Mouse (Mus musculus) embryonic facial prominence, embryonic 13.5 days (tissue): ENCODE measurements around the gene Larp7. TPM values are rescaled to one million over a fixed set of nuclear protein-coding genes. Genes with fewer than 3 reads are reported as not detected.

ENCODE experiments used
- ATAC-seq: fragments of 200-750 bp; cut with Nextera tagmentation; 2 replicates; pipeline ENCODE4 v1.8.0; 2017; ENCODE audit warnings: low read depth; ENCODE audit not compliant: insufficient number of reproducible peaks, insufficient read depth, low FRiP score, low TSS enrichment
- H3K27ac ChIP-seq: fragments of 300-500 bp; sonication (generic); 2 replicates; pipeline ENCODE4 v1.5.1; 2015; ENCODE audit warnings: moderate library complexity, mild to moderate bottlenecking, inconsistent platforms
- H3K27me3 ChIP-seq: fragments of 300-500 bp; sonication (generic); 2 replicates; pipeline ENCODE4 v1.6.1; 2015; ENCODE audit warnings: mild to moderate bottlenecking, inconsistent platforms
- H3K36me3 ChIP-seq: fragments of 300-500 bp; sonication (generic); 2 replicates; pipeline ENCODE4 v1.6.1; 2015; ENCODE audit warnings: mild to moderate bottlenecking, inconsistent platforms
- H3K4me1 ChIP-seq: fragments of 300-500 bp; sonication (generic); 2 replicates; pipeline ENCODE4 v1.6.1; 2015; ENCODE audit warnings: inconsistent platforms
- H3K4me2 ChIP-seq: fragments of 300-500 bp; sonication (generic); 2 replicates; pipeline ENCODE4 v1.6.1; 2015; ENCODE audit warnings: moderate library complexity, mild to moderate bottlenecking, inconsistent platforms
- H3K4me3 ChIP-seq: fragments of 300-500 bp; sonication (generic); 2 replicates; pipeline ENCODE4 v1.5.1; 2015; ENCODE audit warnings: mild to moderate bottlenecking, inconsistent platforms
- H3K9ac ChIP-seq: fragments of 300-500 bp; sonication (generic); 2 replicates; pipeline ENCODE4 v1.6.1; 2015; ENCODE audit warnings: mild to moderate bottlenecking, inconsistent platforms
- H3K9me3 ChIP-seq: fragments of 300-500 bp; sonication (generic); 2 replicates; pipeline ENCODE4 v1.6.1; 2016; ENCODE audit warnings: inconsistent platforms
- WGBS: fragments of 180-500 bp; shearing (Covaris S2); methylation state at CpG from one replicate; pipeline ENCODE4 v1.1.7; 2015; ENCODE audit warnings: mixed read lengths; 5-methylcytosine and 5-hydroxymethylcytosine counted together
- polyA plus RNA-seq: library from polyadenylated mRNA; unstranded; fragments of >200 nt; fragmentation: Nextera tagmentation; extraction: Ambion mirVana; gene quantifications from 2 replicates; pipeline ENCODE4 v1.2.1, GENCODE M21; 2015

Larp7 gene
- polyA plus RNA-seq: 60.0 and 69.1 TPM in 2 replicates

DNA sequence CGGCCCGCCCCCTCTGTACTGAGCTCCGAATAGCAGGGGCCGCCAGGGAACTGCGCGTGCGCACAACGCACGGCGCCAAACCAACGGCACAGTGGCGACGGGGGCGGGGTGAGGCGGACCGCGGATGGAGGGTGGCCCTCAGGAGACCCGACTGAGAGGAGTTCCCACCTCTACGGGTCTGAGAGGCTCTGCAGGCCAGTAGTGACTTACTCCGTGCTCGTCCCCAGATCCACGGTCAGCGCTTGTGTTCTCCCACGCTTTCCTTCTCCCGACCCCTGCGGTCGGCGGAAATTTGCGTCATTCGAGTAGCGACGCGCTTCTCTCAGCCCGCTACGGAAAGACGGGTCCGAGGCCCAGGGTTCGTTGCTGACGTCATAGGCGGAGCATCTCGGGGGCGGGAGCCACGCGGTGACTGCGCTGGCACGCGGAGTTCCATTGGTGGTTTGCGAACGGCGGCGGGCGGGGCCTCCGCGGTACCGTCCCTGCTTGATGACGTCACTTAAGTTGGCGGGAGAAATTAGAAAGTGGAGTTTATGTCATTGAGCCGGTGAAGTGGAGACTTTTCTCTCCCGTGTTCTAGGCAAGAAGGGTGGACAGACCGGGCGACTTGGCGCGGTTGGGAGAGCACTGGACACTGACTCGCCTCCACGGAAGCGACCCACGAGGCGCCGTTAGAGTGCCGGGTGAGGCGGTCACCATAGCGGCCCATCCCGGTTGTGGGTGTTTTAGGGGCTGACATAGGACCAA lies at the start of gene Larp7, which contains the start of gene Zgrf1:
Gene Larp7, minus strand, starts transcription at position 377 of the 747 bp plus-strand sequence.
Gene Zgrf1, plus strand, starts transcription at position 517 of the 747 bp plus-strand sequence.
- peak; percentile 99 for ATAC-seq
- H3K9ac ChIP-seq: peak within 1 kb of the TSS; percentile 82
- H3K27ac ChIP-seq: peak within 1 kb of the TSS; percentile 94
- H3K9me3 ChIP-seq: no peaks in the 10 kb centered on the region
- H3K4me3 ChIP-seq: peak within 1 kb of the TSS; percentile 85
- H3K4me2 ChIP-seq: peak within 1 kb of the TSS; percentile 70
- under 1% methylated on average over 73 of the region's 73 CpGs for WGBS
- H3K27me3 ChIP-seq: no peaks in the 10 kb centered on the region
- H3K36me3 ChIP-seq: peaks cover 19% of the 10 kb centered on the region
- H3K4me1 ChIP-seq: peaks cover 11% of the 10 kb centered on the region

DNA sequence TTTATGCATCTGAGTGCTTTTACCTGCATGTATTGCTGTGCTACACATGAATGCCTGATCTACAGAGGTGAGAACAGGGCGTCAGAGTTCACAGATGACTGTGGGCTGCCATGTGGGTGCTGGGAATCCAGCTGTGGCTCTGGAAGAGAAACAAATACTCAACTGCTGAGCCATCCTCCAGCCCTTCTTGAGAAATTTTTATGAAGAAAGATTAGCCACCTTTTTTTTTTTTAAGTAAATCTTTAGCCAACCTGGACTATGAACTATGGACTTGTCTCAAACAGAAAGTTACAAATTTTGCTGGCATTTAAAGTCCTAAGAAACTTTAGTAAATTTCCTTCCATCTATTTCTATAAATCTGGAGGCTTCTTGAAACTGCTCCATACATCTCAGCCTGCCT lies 44.0 kb upstream of the Larp7 start:
- no peak overlapping the region for H3K27ac ChIP-seq
- no peaks in the 10 kb centered on the region for H3K9me3 ChIP-seq
- H3K9ac ChIP-seq: no peak overlapping the region
- ATAC-seq: no peak
- H3K27me3 ChIP-seq: no peaks in the 10 kb centered on the region
- peaks cover 33% of the 10 kb centered on the region for H3K36me3 ChIP-seq
- 85% methylated on average over 1 of the region's 1 CpGs for WGBS
- no peaks in the 10 kb centered on the region for H3K4me1 ChIP-seq
- H3K4me3 ChIP-seq: no peak overlapping the region
- H3K4me2 ChIP-seq: no peak overlapping the region

DNA sequence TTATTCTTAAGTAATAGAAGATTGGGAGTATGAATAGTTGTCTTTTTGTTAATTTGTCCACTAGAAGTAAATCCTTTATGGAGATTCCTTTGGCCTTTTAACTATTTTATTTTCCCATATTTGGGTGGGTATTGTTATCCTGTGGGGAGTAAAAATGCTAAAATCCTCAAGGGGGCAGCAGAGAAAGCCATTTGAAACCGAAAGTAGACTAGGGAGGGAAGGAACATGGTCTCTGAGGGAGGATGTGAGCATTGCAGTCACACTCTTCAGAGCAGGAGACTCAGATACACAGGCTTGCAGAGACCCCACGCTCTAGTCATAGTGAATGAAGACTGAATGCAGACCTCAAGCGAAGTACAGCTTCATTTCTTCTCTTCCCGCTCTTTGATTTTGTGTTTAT lies 19.4 kb upstream of the Larp7 start:
- WGBS: 62% methylated on average over 4 of the region's 4 CpGs

DNA sequence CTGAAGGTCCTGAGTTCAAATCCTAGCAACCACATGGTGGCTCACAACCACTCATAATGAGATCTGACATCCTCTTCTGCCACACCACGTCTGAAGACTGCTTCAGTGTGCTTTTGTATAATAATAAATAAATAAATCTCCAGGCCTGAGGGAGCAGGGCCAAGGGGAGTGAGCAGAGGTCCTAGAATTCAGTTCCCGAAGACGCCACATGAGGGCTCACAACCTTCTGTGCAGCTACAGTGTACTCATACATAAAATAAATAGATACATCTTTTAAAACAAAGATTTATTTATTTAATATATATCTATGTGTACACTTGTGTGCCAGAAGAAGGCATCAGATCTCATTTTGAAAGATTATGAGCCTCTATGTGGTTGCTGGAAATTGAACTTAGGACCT lies 12.0 kb upstream of the Larp7 start:
- Histone ChIP-seq H3K27ac (no peak overlapping the region), H3K4me1 (no peaks in the 10 kb centered on the region), H3K4me2 (no peak overlapping the region), H3K9ac (no peak overlapping the region), H3K36me3 (peaks cover 48% of the 10 kb centered on the region), H3K9me3 (no peaks in the 10 kb centered on the region), H3K4me3 (no peak overlapping the region), H3K27me3 (no peaks in the 10 kb centered on the region)
- no peak for ATAC-seq
- WGBS: 80% methylated on average over 3 of the region's 3 CpGs

More for the DNA sequence above, 19.4 kb upstream of the Larp7 start:
- Histone ChIP-seq H3K4me3 (no peak overlapping the region), H3K4me1 (no peaks in the 10 kb centered on the region), H3K9me3 (no peaks in the 10 kb centered on the region), H3K27me3 (no peaks in the 10 kb centered on the region), H3K36me3 (peaks cover 54% of the 10 kb centered on the region), H3K9ac (no peak overlapping the region), H3K27ac (no peak overlapping the region), H3K4me2 (no peak overlapping the region)
- no peak for ATAC-seq

DNA sequence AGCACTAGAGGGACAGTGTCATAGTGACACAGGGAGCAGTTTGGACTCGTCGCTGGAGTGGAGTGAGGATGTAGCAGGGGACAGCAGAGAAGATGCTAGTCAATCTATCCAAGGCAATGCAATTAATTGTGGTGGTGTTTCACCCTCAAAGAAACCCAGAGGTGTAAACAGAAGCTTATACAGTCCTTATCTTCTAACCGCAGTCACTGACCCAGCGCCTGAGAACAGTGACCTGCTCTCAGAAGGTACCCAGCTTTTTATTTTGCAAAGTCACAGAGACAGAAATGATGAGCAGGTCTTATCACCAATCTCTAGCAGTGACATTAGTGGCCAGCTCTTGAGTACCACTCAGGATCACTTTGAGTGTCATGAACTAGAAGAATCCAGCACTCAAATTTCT lies 9.8 kb upstream of the Larp7 start:
- no peak for ATAC-seq
- Histone ChIP-seq H3K9ac (no peak overlapping the region), H3K4me2 (no peak overlapping the region), H3K9me3 (no peaks in the 10 kb centered on the region), H3K27ac (no peak overlapping the region), H3K36me3 (peaks cover 32% of the 10 kb centered on the region), H3K27me3 (no peaks in the 10 kb centered on the region), H3K4me1 (no peaks in the 10 kb centered on the region), H3K4me3 (no peak overlapping the region)
- WGBS: 92% methylated on average over 4 of the region's 4 CpGs

DNA sequence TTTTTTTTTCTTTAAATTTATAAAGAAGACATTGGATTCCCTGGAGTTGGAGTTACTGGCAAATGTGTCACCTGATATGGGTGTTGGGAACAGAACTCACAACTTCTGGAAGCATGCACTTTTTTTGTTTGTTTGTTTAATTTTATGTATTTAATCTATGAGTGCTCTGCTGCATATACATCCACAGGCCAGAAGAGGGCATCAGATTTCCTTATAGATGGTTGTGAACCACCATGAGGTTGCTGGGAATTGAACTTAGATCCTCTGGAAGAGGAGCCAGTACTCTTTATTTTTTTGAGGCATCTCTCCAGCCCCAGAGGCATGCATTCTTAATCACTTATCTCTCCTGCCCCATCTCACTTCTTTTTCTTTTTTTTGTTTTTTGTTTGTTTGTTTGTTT lies 5.1 kb upstream of the Larp7 start:
- Histone ChIP-seq H3K9me3 (no peaks in the 10 kb centered on the region), H3K36me3 (peaks cover 38% of the 10 kb centered on the region), H3K27ac (no peak overlapping the region), H3K4me1 (peaks cover 11% of the 10 kb centered on the region), H3K9ac (no peak overlapping the region), H3K4me3 (no peak overlapping the region), H3K27me3 (no peaks in the 10 kb centered on the region), H3K4me2 (no peak overlapping the region)
- no peak for ATAC-seq

DNA sequence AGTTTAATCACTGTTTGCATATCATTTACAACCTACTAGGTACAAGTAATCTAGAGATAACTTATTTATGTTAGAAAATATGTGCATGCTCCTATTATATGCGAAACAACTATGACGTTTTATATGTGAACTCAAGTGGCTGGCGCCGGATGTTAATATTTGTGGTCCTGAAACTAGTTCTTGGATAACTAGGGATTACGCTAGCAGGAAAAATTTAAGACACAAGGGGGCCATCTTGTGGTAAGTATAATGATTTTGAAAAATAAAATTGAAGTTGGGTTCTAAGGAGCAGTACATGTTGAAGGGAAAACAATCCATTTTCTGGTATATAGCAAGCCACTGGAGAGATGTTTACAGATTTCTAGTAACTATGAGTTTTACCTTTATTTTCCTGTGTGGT lies 1.6 kb upstream of the Larp7 start:
- ATAC-seq: no peak
- H3K27me3 ChIP-seq: no peaks in the 10 kb centered on the region
- peak overlapping the region; percentile 85 for H3K4me3 ChIP-seq
- whole genome bisulfite sequencing: 41% methylated on average over 5 of the region's 5 CpGs
- H3K27ac ChIP-seq: no peak overlapping the region
- peak overlapping the region; percentile 70 for H3K4me2 ChIP-seq
- H3K9me3 ChIP-seq: no peaks in the 10 kb centered on the region
- 0 out of 2 replicates have a peak overlapping the region, but pooled peaks have one; percentile 33 for H3K9ac ChIP-seq
- peaks cover 11% of the 10 kb centered on the region for H3K4me1 ChIP-seq
- peaks cover 19% of the 10 kb centered on the region for H3K36me3 ChIP-seq

DNA sequence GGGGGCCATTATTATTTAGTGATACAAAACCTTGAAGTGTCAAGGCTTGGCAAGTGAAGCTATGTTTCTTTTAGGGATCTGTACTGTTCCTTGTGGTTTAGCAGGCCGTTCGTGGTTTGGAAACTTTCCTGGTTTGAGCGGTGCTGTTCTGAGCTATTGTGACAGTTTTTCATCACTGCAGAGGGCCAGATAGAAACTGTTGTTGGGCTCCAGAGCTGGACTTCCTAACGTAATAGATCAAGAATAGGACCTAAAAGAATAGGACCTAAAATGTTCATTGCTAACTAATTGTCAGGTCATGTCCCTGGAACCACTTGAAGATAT lies 533 bp upstream of the Larp7 start:
- ATAC-seq: no peak
- Histone ChIP-seq H3K36me3 (peaks cover 19% of the 10 kb centered on the region), H3K4me1 (peaks cover 11% of the 10 kb centered on the region), H3K27ac (peak overlapping the region; percentile 51; the same call in 1 of the 2 replicates), H3K9me3 (no peaks in the 10 kb centered on the region), H3K9ac (peak overlapping the region; percentile 82), H3K4me2 (peak overlapping the region; percentile 70), H3K27me3 (no peaks in the 10 kb centered on the region), H3K4me3 (peak overlapping the region; percentile 85)
- 0% methylated on average over 4 of the region's 4 CpGs for WGBS

DNA sequence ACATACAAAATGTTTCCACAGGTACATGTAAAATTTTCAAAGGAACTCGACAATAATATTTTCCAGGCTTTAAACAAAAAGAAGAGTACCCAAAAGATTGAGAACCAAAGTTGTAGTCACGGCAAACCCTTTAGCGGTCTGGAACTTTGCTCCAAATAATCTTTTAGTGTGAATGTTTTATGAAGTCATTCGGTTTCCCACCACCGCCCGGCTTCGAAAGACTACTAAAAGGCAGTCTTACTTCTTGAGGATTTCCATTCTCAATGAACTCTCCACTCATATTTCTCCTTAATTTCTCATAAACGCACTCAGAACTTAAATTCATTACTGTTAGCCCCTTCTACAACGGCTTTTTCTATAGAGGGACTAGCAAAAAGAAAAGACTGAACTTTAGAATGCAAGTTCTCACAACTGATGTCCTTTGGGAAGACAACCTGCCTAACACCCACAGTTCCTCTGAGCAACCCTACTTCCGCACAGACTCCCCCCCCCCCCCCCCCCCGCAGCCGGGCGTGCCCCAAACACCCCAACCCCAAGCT lies 646 bp downstream of the Larp7 start:
- Histone ChIP-seq H3K4me2 (peak overlapping the region; percentile 60), H3K36me3 (peaks cover 17% of the 10 kb centered on the region), H3K27ac (peak overlapping the region; percentile 94), H3K9me3 (no peaks in the 10 kb centered on the region), H3K9ac (peak overlapping the region; percentile 82), H3K4me1 (peaks cover 11% of the 10 kb centered on the region), H3K4me3 (peak overlapping the region; percentile 85), H3K27me3 (no peaks in the 10 kb centered on the region)
- ATAC-seq: no peak
- 4% methylated on average over 13 of the region's 13 CpGs for WGBS

DNA sequence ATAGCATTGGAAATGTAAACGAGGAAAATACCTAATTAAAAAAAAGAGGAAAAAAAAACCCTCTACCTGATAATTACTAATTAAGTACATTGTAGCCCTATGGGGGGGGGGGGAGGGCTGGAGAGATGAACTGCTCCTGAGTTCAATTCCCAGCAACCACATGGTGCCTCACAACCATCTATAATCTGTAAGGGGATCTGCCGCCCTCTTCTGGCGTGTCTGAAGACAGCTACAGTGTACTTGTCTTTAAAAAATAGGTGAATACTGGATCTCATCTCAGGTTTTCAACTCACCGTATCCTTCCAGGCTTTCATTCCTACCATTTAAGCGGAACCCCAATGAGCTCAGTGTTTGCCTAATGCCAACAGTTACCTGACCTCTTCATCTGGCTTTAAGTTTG lies 5.3 kb downstream of the Larp7 start:
- Histone ChIP-seq H3K27ac (no peak overlapping the region), H3K27me3 (no peaks in the 10 kb centered on the region), H3K4me1 (no peaks in the 10 kb centered on the region), H3K4me3 (no peak overlapping the region), H3K36me3 (peaks cover 31% of the 10 kb centered on the region), H3K9ac (no peak overlapping the region), H3K9me3 (no peaks in the 10 kb centered on the region), H3K4me2 (no peak overlapping the region)
- 26% methylated on average over 5 of the region's 5 CpGs for WGBS
- no peak for ATAC-seq

DNA sequence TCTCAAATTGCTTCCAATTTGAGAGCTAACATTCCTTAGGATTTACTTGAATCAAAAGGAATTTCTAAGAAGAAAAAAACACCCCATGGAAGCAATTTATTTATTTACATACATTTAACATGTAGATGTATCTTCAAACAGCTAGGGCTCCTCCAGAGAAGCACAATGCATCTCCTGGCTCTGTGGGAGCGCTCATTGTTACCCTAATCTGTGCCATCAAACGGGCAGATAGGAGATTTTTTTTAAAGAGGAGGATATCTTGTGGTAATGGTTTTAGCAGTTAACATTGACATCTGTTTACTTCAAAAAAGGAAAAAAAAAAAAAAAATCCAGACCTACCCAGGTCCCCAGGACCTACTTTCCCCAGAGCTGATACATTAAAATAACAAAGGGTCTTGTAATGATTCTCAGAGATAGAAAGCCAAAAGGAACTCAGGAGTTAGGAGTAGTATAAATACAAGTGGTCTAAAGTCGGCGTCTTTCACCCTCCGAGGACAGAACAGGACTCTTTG lies 8.5 kb downstream of the Larp7 start:
- no peak for ATAC-seq
- Histone ChIP-seq H3K4me3 (no peak overlapping the region), H3K4me1 (no peaks in the 10 kb centered on the region), H3K4me2 (no peak overlapping the region), H3K36me3 (peaks cover 51% of the 10 kb centered on the region), H3K9ac (no peak overlapping the region), H3K27ac (no peak overlapping the region), H3K27me3 (no peaks in the 10 kb centered on the region), H3K9me3 (no peaks in the 10 kb centered on the region)
- WGBS: 39% methylated on average over 5 of the region's 5 CpGs

DNA sequence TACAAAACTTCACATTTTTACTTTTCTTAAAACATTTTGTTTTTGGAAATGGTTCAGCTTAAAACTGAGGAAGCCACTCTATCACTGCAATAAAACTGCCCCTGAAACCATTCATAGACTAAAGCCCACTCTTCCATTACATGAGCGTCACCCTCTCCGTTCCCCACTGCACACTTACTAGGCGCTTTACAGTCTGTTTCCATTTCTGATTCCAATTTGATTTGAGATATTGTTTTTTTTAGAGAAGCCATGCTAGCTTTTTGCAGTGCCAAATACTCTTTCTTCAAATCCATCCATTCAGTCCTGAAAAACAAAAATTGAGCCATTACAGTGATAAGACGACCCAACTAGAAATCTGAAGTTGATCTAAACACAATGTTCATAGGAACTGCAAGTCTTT lies 9.2 kb downstream of the Larp7 start:
- peaks cover 54% of the 10 kb centered on the region for H3K36me3 ChIP-seq

More for the DNA sequence above, 9.2 kb downstream of the Larp7 start:
- H3K9me3 ChIP-seq: no peaks in the 10 kb centered on the region
- no peak for ATAC-seq
- H3K4me2 ChIP-seq: no peak overlapping the region
- no peaks in the 10 kb centered on the region for H3K27me3 ChIP-seq
- WGBS: 78% methylated on average over 4 of the region's 4 CpGs
- H3K4me3 ChIP-seq: no peak overlapping the region
- no peaks in the 10 kb centered on the region for H3K4me1 ChIP-seq
- H3K27ac ChIP-seq: no peak overlapping the region
- H3K9ac ChIP-seq: no peak overlapping the region
